In the genomic region with DNA sequence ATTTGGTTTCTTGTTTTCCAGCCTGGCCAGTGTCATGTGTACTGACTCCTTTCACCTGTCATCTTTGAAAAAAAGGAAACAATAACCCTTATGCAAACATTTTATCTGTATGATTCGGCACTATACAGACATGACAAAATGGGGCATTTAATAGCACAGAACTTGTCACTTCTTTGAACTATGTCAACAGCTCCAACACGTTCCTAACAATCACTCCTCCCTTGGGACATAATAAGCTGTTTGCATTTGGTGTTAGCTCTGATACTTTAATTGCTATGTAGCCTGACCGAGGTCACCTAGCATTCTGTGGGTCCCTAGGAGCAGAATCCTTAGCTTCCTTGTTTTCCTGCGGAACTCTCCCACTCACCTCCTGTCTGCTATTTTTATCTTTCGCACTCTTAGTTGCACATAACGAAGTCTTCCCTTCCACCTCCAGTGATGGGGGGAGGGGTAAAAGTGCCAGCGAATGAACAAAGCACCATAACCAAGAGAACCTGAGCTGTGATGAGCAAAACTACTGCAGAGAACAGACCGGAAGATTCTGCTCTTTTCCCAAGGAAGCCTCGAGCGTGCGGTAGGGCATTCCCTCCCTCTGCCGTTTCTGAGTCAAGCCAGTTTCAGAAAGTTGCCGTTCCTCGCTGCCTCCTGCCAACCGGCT, we compare ENCODE assay signal across 24 mouse cellular contexts.
"Had no signal": no experiment of that assay in that cellular context is flagged by ENCODE, and none has a peak within 500 bp of the region (broad histone marks: within the 10 kb centered on the region; RNA-seq: fewer than 3 reads in every experiment).

No protein-coding gene starts in this region.

- DNase-seq: kidney, adult 2 months; kidney, postnatal 25 days; layer of hippocampus, adult 9-11 months; liver, postnatal 0 days; lung, embryonic 14.5 days; right cerebral cortex, adult 18-20 months; right cerebral cortex, postnatal 14 days; spleen, adult 18-20 months; thymus, adult 18-20 months; thymus, postnatal 14 days; thymus, postnatal 4 days had no signal

- H3K27ac ChIP-seq: kidney, postnatal 0 days; layer of hippocampus, adult 2 months; limb, embryonic 12.5 days; limb, embryonic 15.5 days; liver, embryonic 14.5 days; macrophage; midbrain, embryonic 12.5 days; midbrain, embryonic 15.5 days; neural tube, embryonic 12.5 days; neural tube, embryonic 15.5 days had no signal

- H3K9me3 ChIP-seq: limb, embryonic 15.5 days; neural tube, embryonic 15.5 days had no signal

- ATAC-seq: intestine, postnatal 0 days; liver, postnatal 0 days; lung, postnatal 0 days; midbrain, embryonic 15.5 days had no signal

- H3K4me3 ChIP-seq: layer of hippocampus, adult 2 months; limb, embryonic 12.5 days; limb, embryonic 15.5 days; midbrain, embryonic 12.5 days; midbrain, embryonic 15.5 days; neural tube, embryonic 12.5 days; neural tube, embryonic 15.5 days had no signal

- H3K4me1 ChIP-seq: limb, embryonic 12.5 days; limb, embryonic 15.5 days; midbrain, embryonic 12.5 days; midbrain, embryonic 15.5 days; neural tube, embryonic 12.5 days; neural tube, embryonic 15.5 days had no signal

- H3K9ac ChIP-seq: limb, embryonic 12.5 days; limb, embryonic 15.5 days; liver, embryonic 14.5 days; liver, postnatal 0 days; lung, embryonic 14.5 days; midbrain, embryonic 12.5 days; midbrain, embryonic 15.5 days; neural tube, embryonic 12.5 days; neural tube, embryonic 15.5 days had no signal

- H3K27me3 ChIP-seq: limb, embryonic 12.5 days; limb, embryonic 15.5 days; midbrain, embryonic 12.5 days; midbrain, embryonic 15.5 days; neural tube, embryonic 12.5 days; neural tube, embryonic 15.5 days had no signal

- H3K36me3 ChIP-seq: limb, embryonic 12.5 days; limb, embryonic 15.5 days; midbrain, embryonic 12.5 days; midbrain, embryonic 15.5 days; neural tube, embryonic 12.5 days; neural tube, embryonic 15.5 days had no signal

- H3K4me2 ChIP-seq: limb, embryonic 12.5 days; limb, embryonic 15.5 days; liver, embryonic 11.5 days; lung, embryonic 14.5 days; midbrain, embryonic 12.5 days; midbrain, embryonic 15.5 days; neural tube, embryonic 12.5 days; neural tube, embryonic 15.5 days had no signal
